Mouse (Mus musculus): ENCODE data around the gene Dpf3. TPM values are rescaled to one million over a fixed set of nuclear protein-coding genes. Genes with fewer than 3 reads are reported as not detected.

Gene Dpf3
- total RNA-seq, 2 experiments from 2014 or later = 6.0 to 7.0 TPM

GRCm38 (mm10) chr12:83210735-83211134, 276.8 kb downstream of the Dpf3 start:
- Histone ChIP-seq H3K27ac (no peak overlapping the region), H3K4me3 (no peak overlapping the region)
- intact Hi-C loops (cut with DNase I) = no loop called here
- no peak for TF ChIP-seq CTCF (IDR thresholded peaks at IDR 0.05)
- no peak for DNase-seq (ENCODE audit: extremely low spot score in 1 of 2, low spot score in 2 of 2)

GRCm38 (mm10) chr12:83210294-83210693, 277.2 kb downstream of the Dpf3 start:
- DNase-seq (ENCODE audit: extremely low spot score in 1 of 2, low spot score in 2 of 2) = no peak
- no peak overlapping the region for H3K4me3 ChIP-seq
- no peak overlapping the region for H3K27ac ChIP-seq
- intact Hi-C loops (cut with DNase I) = no loop called here
- TF ChIP-seq CTCF (IDR thresholded peaks at IDR 0.05) = no peak

DNA sequence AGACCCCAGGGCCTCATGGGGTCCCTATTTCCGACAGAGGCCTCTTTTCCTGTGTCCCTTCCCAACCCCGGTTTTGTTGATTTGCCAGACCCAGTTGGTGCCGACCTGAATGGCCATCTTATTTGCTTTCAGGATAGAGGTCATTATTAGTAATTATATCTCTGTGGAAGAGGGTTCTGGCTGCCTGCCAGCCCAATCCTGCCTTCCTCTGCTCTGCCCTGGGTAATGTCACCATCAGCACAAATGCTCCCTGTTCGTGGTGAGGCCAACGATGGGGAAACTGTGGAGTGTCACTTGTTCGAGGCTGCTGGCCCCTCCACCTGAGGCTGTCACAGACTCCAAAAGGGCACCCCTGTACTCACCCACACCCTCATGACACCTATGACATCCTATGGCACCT, 278.1 kb downstream of the Dpf3 start:
- no peak for TF ChIP-seq CTCF (IDR thresholded peaks at IDR 0.05)
- intact Hi-C loops (cut with DNase I) = no loop called here
- no peak overlapping the region for H3K27ac ChIP-seq
- no peak overlapping the region for H3K4me3 ChIP-seq
- DNase-seq (ENCODE audit: extremely low spot score in 1 of 2, low spot score in 2 of 2) = no peak

DNA sequence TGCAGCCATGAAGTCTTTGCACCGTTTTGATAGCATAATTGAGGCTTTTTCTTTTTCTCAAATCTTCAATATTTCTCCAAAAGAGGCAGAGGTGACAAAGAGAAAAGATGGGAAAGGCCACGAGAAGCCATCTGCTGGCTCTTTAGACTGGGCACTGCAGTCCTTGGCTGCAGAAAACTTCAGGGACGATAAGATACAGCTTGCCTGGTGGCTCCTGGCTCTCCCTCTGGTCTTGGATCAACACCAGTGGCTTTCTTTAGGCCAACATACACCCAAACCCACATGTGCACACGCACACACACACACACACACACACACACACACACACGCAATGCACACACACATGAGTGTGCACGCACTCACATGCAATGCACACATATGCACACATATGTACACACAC, 278.7 kb downstream of the Dpf3 start:
- TF ChIP-seq CTCF (IDR thresholded peaks at IDR 0.05) = no peak
- no peak for DNase-seq (ENCODE audit: extremely low spot score in 1 of 2, low spot score in 2 of 2)
- no peak overlapping the region for H3K4me3 ChIP-seq
- no peak overlapping the region for H3K27ac ChIP-seq
- intact Hi-C loops (cut with DNase I) = no loop called here

DNA sequence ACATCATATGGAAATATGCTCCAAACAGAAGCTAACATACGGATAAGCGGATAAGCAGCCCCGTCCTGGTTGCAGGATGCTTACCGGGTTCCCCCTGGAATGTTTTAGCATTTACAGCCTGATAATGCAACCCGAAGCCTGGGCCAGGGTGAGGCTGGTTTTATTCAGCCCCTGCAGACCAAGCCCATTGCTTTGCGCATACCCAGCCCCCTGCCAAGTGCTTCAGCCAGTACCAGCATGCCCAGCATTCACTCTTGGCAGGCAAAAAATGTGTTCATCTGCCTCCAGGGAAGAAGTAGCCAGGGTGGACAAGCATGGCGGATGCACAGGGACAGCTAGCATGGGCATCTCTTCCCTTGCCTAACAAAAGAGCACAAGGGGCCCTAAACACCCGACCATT, 279.5 kb downstream of the Dpf3 start:
- no peak overlapping the region for H3K27ac ChIP-seq
- no peak overlapping the region for H3K4me3 ChIP-seq
- intact Hi-C loops (cut with DNase I) = no loop called here
- DNase-seq (ENCODE audit: extremely low spot score in 1 of 2, low spot score in 2 of 2) = no peak
- no peak for TF ChIP-seq CTCF (IDR thresholded peaks at IDR 0.05)

DNA sequence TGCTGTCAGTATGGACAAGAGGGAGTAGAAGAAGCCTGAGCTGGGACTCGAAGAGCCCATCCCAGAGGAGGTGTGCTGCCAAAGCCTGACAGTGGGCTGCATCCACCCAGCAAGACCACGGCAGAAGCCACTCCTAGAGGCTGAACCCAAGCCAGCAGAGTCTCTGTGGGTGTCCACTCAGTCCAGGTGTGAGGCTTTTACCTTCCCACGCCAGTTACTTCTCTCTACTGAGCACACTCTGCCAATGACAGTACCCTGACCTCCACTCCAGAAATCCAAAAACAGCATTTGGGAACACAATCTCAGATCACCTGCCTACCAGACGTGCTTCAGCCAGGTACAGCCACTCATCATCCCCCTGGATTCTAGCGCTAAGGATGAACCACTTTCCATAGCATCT, 280.0 kb downstream of the Dpf3 start:
- intact Hi-C loops (cut with DNase I) = no loop called here
- DNase-seq (ENCODE audit: extremely low spot score in 1 of 2, low spot score in 2 of 2) = no peak

GRCm38 (mm10) chr12:83206866-83207265, 280.6 kb downstream of the Dpf3 start:
- no peak overlapping the region for H3K27ac ChIP-seq
- TF ChIP-seq CTCF (IDR thresholded peaks at IDR 0.05) = no peak
- DNase-seq (ENCODE audit: extremely low spot score in 1 of 2, low spot score in 2 of 2) = no peak
- no peak overlapping the region for H3K4me3 ChIP-seq
- intact Hi-C loops (cut with DNase I) = no loop called here

More for the DNA sequence above, 280.0 kb downstream of the Dpf3 start:
- Histone ChIP-seq H3K27ac (no peak overlapping the region), H3K4me3 (no peak overlapping the region)
- TF ChIP-seq CTCF (IDR thresholded peaks at IDR 0.05) = no peak

- DNase-seq (ENCODE audit: extremely low spot score in 1 of 2, low spot score in 2 of 2) = no peak
- no peak for TF ChIP-seq CTCF (IDR thresholded peaks at IDR 0.05)
- no peak overlapping the region for H3K27ac ChIP-seq
- no peak overlapping the region for H3K4me3 ChIP-seq
- intact Hi-C loops (cut with DNase I) = no loop called here
Measured at GRCm38 (mm10) chr12:83204361-83204760, 283.2 kb downstream of the Dpf3 start.

- no peak for DNase-seq (ENCODE audit: extremely low spot score in 1 of 2, low spot score in 2 of 2)
- intact Hi-C loops (cut with DNase I) = no loop called here
- no peak for TF ChIP-seq CTCF (IDR thresholded peaks at IDR 0.05)
- H3K4me3 ChIP-seq = no peak overlapping the region
- no peak overlapping the region for H3K27ac ChIP-seq
Measured at GRCm38 (mm10) chr12:83201674-83202073, 285.8 kb downstream of the Dpf3 start.

- no peak for TF ChIP-seq CTCF (IDR thresholded peaks at IDR 0.05)
- no peak for DNase-seq (ENCODE audit: extremely low spot score in 1 of 2, low spot score in 2 of 2)
- intact Hi-C loops (cut with DNase I) = no loop called here
- Histone ChIP-seq H3K4me3 (no peak overlapping the region), H3K27ac (no peak overlapping the region)
Measured at GRCm38 (mm10) chr12:83180561-83180960, 307.0 kb downstream of the Dpf3 start.

DNA sequence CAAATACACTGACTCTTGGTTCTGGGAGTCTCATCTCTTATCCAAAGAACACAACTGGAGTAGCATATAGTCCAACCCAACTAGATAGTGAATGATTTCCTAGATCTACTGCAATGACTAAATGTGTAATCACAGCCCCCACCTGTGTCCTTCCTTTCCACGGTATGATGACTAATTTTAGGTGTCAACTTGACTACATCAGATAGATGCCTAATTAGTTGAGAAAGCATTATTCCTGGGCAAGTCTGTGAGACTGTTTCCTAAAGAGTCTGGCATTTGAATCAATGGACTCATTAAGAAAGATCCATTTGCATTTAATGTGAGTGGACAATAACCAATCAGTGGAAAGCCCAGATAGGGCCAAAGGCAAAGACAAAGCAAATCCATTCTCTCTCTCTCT, 307.7 kb downstream of the Dpf3 start:
- no peak overlapping the region for H3K27ac ChIP-seq
- TF ChIP-seq CTCF (IDR thresholded peaks at IDR 0.05) = no peak
- H3K4me3 ChIP-seq = no peak overlapping the region
- intact Hi-C loops (cut with DNase I) = no loop called here
- no peak for DNase-seq (ENCODE audit: extremely low spot score in 1 of 2, low spot score in 2 of 2)

- intact Hi-C loops (cut with DNase I) = no loop called here
- no peak overlapping the region for H3K4me3 ChIP-seq
- no peak for DNase-seq (ENCODE audit: extremely low spot score in 1 of 2, low spot score in 2 of 2)
- no peak for TF ChIP-seq CTCF (IDR thresholded peaks at IDR 0.05)
- H3K27ac ChIP-seq = peak overlapping the region; percentile 25; the same call in 1 of the 2 replicates
Measured at GRCm38 (mm10) chr12:83178770-83179169, 308.7 kb downstream of the Dpf3 start.

DNA sequence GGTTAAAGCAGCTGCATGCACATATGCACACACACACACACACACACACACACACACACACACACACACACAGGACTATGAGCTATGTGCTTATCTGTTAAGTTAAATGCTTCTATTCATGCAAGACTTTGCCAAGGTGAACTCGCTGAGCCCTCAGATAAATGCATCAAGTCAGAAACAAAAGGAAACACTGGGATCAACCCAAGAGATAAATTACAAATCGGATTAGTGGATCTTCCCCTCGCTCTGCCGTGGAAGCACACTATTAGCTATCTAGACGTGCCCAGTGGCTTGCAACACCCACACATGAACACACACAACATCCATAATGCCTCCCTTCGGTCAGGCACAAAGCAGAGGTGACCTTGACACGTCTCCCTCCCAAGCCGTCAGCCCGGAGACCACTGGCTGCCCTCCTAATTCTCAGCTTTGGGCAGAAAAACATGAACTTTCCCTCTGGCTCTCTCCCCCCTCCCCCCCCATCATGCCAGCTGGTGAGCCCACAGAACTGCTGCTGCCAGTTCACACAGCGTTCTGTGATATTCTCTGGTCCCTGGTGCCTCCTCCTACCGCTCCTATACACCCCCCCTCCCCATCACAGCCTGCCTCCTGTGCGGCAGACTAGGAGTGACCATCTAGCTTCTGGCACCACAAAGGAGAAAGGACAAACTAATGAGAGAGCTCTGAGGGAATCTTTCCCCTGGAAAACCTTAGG, 317.9 kb downstream of the Dpf3 start:
- intact Hi-C loops (cut with DNase I) = loop anchor here (2.0 to 5.0 kb wide), 2 partner anchors 153 to 317 kb away; partner anchors contain the start of gene Dpf3
- Histone ChIP-seq H3K27ac (peak overlapping the region; percentile 85), H3K4me3 (no peak overlapping the region)
- peak in 1 of 2 experiments; percentile 48 for DNase-seq (ENCODE audit: extremely low spot score in 1 of 2, low spot score in 2 of 2)
- no peak for TF ChIP-seq CTCF (IDR thresholded peaks at IDR 0.05)

Data from left cerebral cortex, adult 2 months (tissue).